Mouse (Mus musculus): ENCODE measurements around the gene Hist1h2ae. TPM values are rescaled to one million over a fixed set of nuclear protein-coding genes. Genes with fewer than 3 reads are reported as not detected.
A peak's percentile ranks its signal among the peaks of the same experiment; 100 is the strongest.
"Not testable (repeated sequence)": the region's sequence is repeated elsewhere in the genome, so short reads cannot be mapped to it uniquely, and the experiment has no call there.

The Hist1h2ae gene
- polyA plus RNA-seq, 1 experiment from 2014 or later, result 34.5 TPM

GRCm38 (mm10) chr13:23561531-23561882 lies 9.5 kb downstream of the Hist1h2ae start:
- ATAC-seq (replicated peaks; ENCODE audit: insufficient number of reproducible peaks, low FRiP score, low TSS enrichment); H3K4me1 ChIP-seq (ENCODE audit: control insufficient read depth, insufficient read depth, low read length); H3K27me3 ChIP-seq (ENCODE audit: control insufficient read depth, insufficient read depth, low read length); H3K36me3 ChIP-seq (ENCODE audit: control insufficient read depth, insufficient read depth, low read length); H3K9me3 ChIP-seq (replicated peaks; ENCODE audit: control insufficient read depth, low read length): not testable (repeated sequence)
- Histone ChIP-seq H3K4me3 (ENCODE audit: low read depth, low read length) (peak overlapping the region; percentile 42), H3K4me2 (peak overlapping the region; percentile 79), H3K9ac (ENCODE audit: low read depth, low read length) (peak overlapping the region; percentile 43; the same call in 1 of the 2 replicates), H3K27ac (ENCODE audit: low read depth, low read length) (peak overlapping the region; percentile 97)
- WGBS (ENCODE audit: insufficient replicate concordance), result 0% methylated on average over 2 of the region's 5 CpGs

GRCm38 (mm10) chr13:23560699-23561098 lies 10.3 kb downstream of the Hist1h2ae start:
- H3K4me2 ChIP-seq; H3K4me1 ChIP-seq (ENCODE audit: control insufficient read depth, insufficient read depth, low read length); H3K9me3 ChIP-seq (replicated peaks; ENCODE audit: control insufficient read depth, low read length); H3K4me3 ChIP-seq (ENCODE audit: low read depth, low read length); ATAC-seq (replicated peaks; ENCODE audit: insufficient number of reproducible peaks, low FRiP score, low TSS enrichment); H3K9ac ChIP-seq (ENCODE audit: low read depth, low read length); H3K27me3 ChIP-seq (ENCODE audit: control insufficient read depth, insufficient read depth, low read length); H3K27ac ChIP-seq (ENCODE audit: low read depth, low read length); H3K36me3 ChIP-seq (ENCODE audit: control insufficient read depth, insufficient read depth, low read length): not testable (repeated sequence)
- 33% methylated on average over 2 of the region's 2 CpGs for WGBS (ENCODE audit: insufficient replicate concordance)

GRCm38 (mm10) chr13:23556906-23557305 lies 14.1 kb downstream of the Hist1h2ae start:
- Histone ChIP-seq H3K36me3 (ENCODE audit: control insufficient read depth, insufficient read depth, low read length) (no peaks in the 10 kb centered on the region), H3K9me3 (replicated peaks; ENCODE audit: control insufficient read depth, low read length) (no peaks in the 10 kb centered on the region), H3K9ac (ENCODE audit: low read depth, low read length) (0 out of 2 replicates have a peak overlapping the region, but pooled peaks have one; percentile 8), H3K4me2 (peak overlapping the region; percentile 86), H3K4me3 (ENCODE audit: low read depth, low read length) (no peak overlapping the region), H3K27ac (ENCODE audit: low read depth, low read length) (peak overlapping the region; percentile 54; the same call in 1 of the 2 replicates), H3K27me3 (ENCODE audit: control insufficient read depth, insufficient read depth, low read length) (no peaks in the 10 kb centered on the region), H3K4me1 (ENCODE audit: control insufficient read depth, insufficient read depth, low read length) (peaks cover 7% of the 10 kb centered on the region; the same call in 1 of the 2 replicates)
- ATAC-seq (replicated peaks; ENCODE audit: insufficient number of reproducible peaks, low FRiP score, low TSS enrichment), result no peak
- WGBS (ENCODE audit: insufficient replicate concordance), result 73% methylated on average over 3 of the region's 3 CpGs

GRCm38 (mm10) chr13:23555839-23556416 lies 15.1 kb downstream of the Hist1h2ae start:
- Histone ChIP-seq H3K4me2 (peak overlapping the region; percentile 86), H3K4me1 (ENCODE audit: control insufficient read depth, insufficient read depth, low read length) (peaks cover 7% of the 10 kb centered on the region; the same call in 1 of the 2 replicates), H3K9ac (ENCODE audit: low read depth, low read length) (peak overlapping the region; percentile 93), H3K36me3 (ENCODE audit: control insufficient read depth, insufficient read depth, low read length) (no peaks in the 10 kb centered on the region), H3K27me3 (ENCODE audit: control insufficient read depth, insufficient read depth, low read length) (no peaks in the 10 kb centered on the region), H3K9me3 (replicated peaks; ENCODE audit: control insufficient read depth, low read length) (no peaks in the 10 kb centered on the region), H3K27ac (ENCODE audit: low read depth, low read length) (peak overlapping the region; percentile 98), H3K4me3 (ENCODE audit: low read depth, low read length) (peak overlapping the region; percentile 60)
- ATAC-seq (replicated peaks; ENCODE audit: insufficient number of reproducible peaks, low FRiP score, low TSS enrichment), result peak; percentile 66
- 1% methylated on average over 18 of the region's 18 CpGs for WGBS (ENCODE audit: insufficient replicate concordance)

- Histone ChIP-seq H3K4me3 (ENCODE audit: low read depth, low read length) (peak overlapping the region; percentile 60), H3K9ac (ENCODE audit: low read depth, low read length) (peak overlapping the region; percentile 93), H3K27me3 (ENCODE audit: control insufficient read depth, insufficient read depth, low read length) (no peaks in the 10 kb centered on the region), H3K27ac (ENCODE audit: low read depth, low read length) (peak overlapping the region; percentile 98), H3K4me1 (ENCODE audit: control insufficient read depth, insufficient read depth, low read length) (peaks cover 7% of the 10 kb centered on the region; the same call in 1 of the 2 replicates), H3K36me3 (ENCODE audit: control insufficient read depth, insufficient read depth, low read length) (no peaks in the 10 kb centered on the region), H3K9me3 (replicated peaks; ENCODE audit: control insufficient read depth, low read length) (no peaks in the 10 kb centered on the region), H3K4me2 (peak overlapping the region; percentile 86)
- WGBS (ENCODE audit: insufficient replicate concordance), result under 1% methylated on average over 50 of the region's 54 CpGs
- ATAC-seq (replicated peaks; ENCODE audit: insufficient number of reproducible peaks, low FRiP score, low TSS enrichment), result peak; percentile 80
Measured at GRCm38 (mm10) chr13:23554925-23555838, 15.8 kb downstream of the Hist1h2ae start.

GRCm38 (mm10) chr13:23554393-23554792 lies 16.6 kb downstream of the Hist1h2ae start:
- ATAC-seq (replicated peaks; ENCODE audit: insufficient number of reproducible peaks, low FRiP score, low TSS enrichment), result no peak
- H3K9ac ChIP-seq (ENCODE audit: low read depth, low read length), result peak overlapping the region; percentile 93
- no peaks in the 10 kb centered on the region for H3K36me3 ChIP-seq (ENCODE audit: control insufficient read depth, insufficient read depth, low read length)
- peak overlapping the region; percentile 98 for H3K27ac ChIP-seq (ENCODE audit: low read depth, low read length)
- peak overlapping the region; percentile 86 for H3K4me2 ChIP-seq
- H3K27me3 ChIP-seq (ENCODE audit: control insufficient read depth, insufficient read depth, low read length), result no peaks in the 10 kb centered on the region
- H3K4me3 ChIP-seq (ENCODE audit: low read depth, low read length), result peak overlapping the region; percentile 60
- peaks cover 7% of the 10 kb centered on the region; the same call in 1 of the 2 replicates for H3K4me1 ChIP-seq (ENCODE audit: control insufficient read depth, insufficient read depth, low read length)
- H3K9me3 ChIP-seq (replicated peaks; ENCODE audit: control insufficient read depth, low read length), result no peaks in the 10 kb centered on the region
- WGBS (ENCODE audit: insufficient replicate concordance), result 21% methylated on average over 9 of the region's 9 CpGs

- Histone ChIP-seq H3K36me3 (ENCODE audit: control insufficient read depth, insufficient read depth, low read length) (no peaks in the 10 kb centered on the region), H3K9me3 (replicated peaks; ENCODE audit: control insufficient read depth, low read length) (no peaks in the 10 kb centered on the region), H3K27me3 (ENCODE audit: control insufficient read depth, insufficient read depth, low read length) (no peaks in the 10 kb centered on the region), H3K4me1 (ENCODE audit: control insufficient read depth, insufficient read depth, low read length) (peaks cover 7% of the 10 kb centered on the region; the same call in 1 of the 2 replicates), H3K9ac (ENCODE audit: low read depth, low read length) (peak within 1 kb of the TSS; percentile 49; the same call in 1 of the 2 replicates), H3K27ac (ENCODE audit: low read depth, low read length) (peak within 1 kb of the TSS; percentile 98), H3K4me2 (peak within 1 kb of the TSS; percentile 71), H3K4me3 (ENCODE audit: low read depth, low read length) (peak within 1 kb of the TSS; percentile 47; the same call in 1 of the 2 replicates)
- ATAC-seq (replicated peaks; ENCODE audit: insufficient number of reproducible peaks, low FRiP score, low TSS enrichment), result no peak
Measured at GRCm38 (mm10) chr13:23552962-23553361, 18.1 kb downstream of the Hist1h2ae start, which contains the start of gene Hist1h1d. Gene Hist1h1d (plus strand): TSS chr13:23553262.

GRCm38 (mm10) chr13:23551931-23552914 lies 18.8 kb downstream of the Hist1h2ae start:
- H3K4me3 ChIP-seq (ENCODE audit: low read depth, low read length), result peak overlapping the region; percentile 47
- peak overlapping the region; percentile 71 for H3K4me2 ChIP-seq
- H3K9ac ChIP-seq (ENCODE audit: low read depth, low read length), result peak overlapping the region; percentile 77
- H3K36me3 ChIP-seq (ENCODE audit: control insufficient read depth, insufficient read depth, low read length), result no peaks in the 10 kb centered on the region
- WGBS (ENCODE audit: insufficient replicate concordance), result 49% methylated on average over 8 of the region's 8 CpGs
- H3K4me1 ChIP-seq (ENCODE audit: control insufficient read depth, insufficient read depth, low read length), result peaks cover 7% of the 10 kb centered on the region; the same call in 1 of the 2 replicates
- ATAC-seq (replicated peaks; ENCODE audit: insufficient number of reproducible peaks, low FRiP score, low TSS enrichment), result no peak
- H3K27ac ChIP-seq (ENCODE audit: low read depth, low read length), result peak overlapping the region; percentile 89
- no peaks in the 10 kb centered on the region for H3K27me3 ChIP-seq (ENCODE audit: control insufficient read depth, insufficient read depth, low read length)
- H3K9me3 ChIP-seq (replicated peaks; ENCODE audit: control insufficient read depth, low read length), result no peaks in the 10 kb centered on the region

All from heart, embryonic 11.5 days (tissue).